Mouse (Mus musculus): ENCODE data around the gene 2310030G06Rik.

GRCm38 (mm10) chr9:50746214-50746677, at the start of gene 2310030G06Rik:
- TF ChIP-seq GATA1 (IDR thresholded peaks at IDR 0.05; ENCODE audit: borderline replicate concordance, low read length) (no peak), FLI1 (IDR thresholded peaks at IDR 0.05; ENCODE audit: low read length) (no peak)

All from megakaryocyte, embryonic 14.5 days (primary cell).